Mouse (Mus musculus): ENCODE results near the gene Adm2.

DNA sequence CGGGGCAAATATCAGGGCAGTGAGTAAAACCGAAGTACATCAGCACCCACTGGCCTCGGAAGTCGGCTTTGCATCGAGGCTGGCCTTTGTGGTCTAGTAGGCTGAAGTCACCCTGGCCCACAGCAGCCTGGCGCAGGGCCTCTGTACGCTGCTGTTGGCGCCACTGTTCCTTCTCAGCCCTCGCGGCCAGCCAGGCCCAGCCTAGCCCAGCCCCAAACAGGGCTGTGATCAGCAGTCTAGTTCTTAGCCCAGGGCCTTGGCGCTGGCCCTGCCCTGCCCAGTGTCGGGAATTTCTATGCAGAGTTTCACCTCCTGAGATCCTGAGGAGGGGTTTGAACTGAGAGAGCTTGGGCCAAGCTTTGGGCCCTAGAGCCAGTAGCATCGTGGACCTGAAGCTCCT, 49.5 kb downstream of the Adm2 start:
- TF ChIP-seq POLR2A (IDR thresholded peaks at IDR 0.05; ENCODE audit: insufficient read length, low read depth) (no peak), MYOG (IDR thresholded peaks at IDR 0.05; ENCODE audit: control insufficient read depth in 1 of 3, insufficient read depth in 1 of 3, insufficient read length in 2 of 3, low read depth in 2 of 3) (no peak), USF1 (IDR thresholded peaks at IDR 0.05; ENCODE audit: low read depth) (no peak), TCF3 (IDR thresholded peaks at IDR 0.05; ENCODE audit: insufficient read length, low read depth) (no peak)

Measured in myocyte (in vitro differentiated cells).